Mouse (Mus musculus): Measurements from ENCODE around the gene Ssr2. TPM values are rescaled to one million over a fixed set of nuclear protein-coding genes. Genes with fewer than 3 reads are reported as not detected.

Gene Ssr2
- polyA plus RNA-seq, 1 experiment: 307 TPM

DNA sequence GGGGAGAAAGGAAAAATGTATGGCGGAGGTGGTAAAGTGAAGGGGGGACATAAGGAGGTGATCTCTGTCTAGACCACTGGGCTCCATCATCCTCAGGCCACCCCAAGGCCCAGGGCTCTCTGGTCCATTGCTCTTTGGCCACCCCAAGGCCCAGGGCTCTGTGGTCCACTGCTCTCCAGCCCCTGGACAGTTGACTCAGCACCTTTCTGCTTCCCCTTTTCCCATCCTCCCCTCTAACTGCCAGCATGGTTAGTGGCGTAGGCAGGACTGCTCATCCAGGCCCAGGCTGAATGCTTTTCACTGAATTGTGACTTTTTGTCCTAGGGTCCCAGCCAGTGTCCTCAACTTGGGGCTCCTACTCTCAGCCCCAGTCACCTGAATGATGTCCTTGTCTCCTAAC is 51.9 kb downstream of the Ssr2 start:
- H3K4me3 ChIP-seq (replicated peaks): peak overlapping the region; percentile 83
- no peak for TF ChIP-seq GATA1 (IDR thresholded peaks at IDR 0.05; ENCODE audit: borderline replicate concordance, low read length)
- TF ChIP-seq FLI1 (IDR thresholded peaks at IDR 0.05; ENCODE audit: low read length): no peak
- peaks cover 94% of the 10 kb centered on the region for H3K4me1 ChIP-seq
- no peaks in the 10 kb centered on the region for H3K27me3 ChIP-seq (replicated peaks)
- peaks cover 69% of the 10 kb centered on the region for H3K36me3 ChIP-seq (replicated peaks; ENCODE audit: low read length)
- H3K9me3 ChIP-seq: no peaks in the 10 kb centered on the region

DNA sequence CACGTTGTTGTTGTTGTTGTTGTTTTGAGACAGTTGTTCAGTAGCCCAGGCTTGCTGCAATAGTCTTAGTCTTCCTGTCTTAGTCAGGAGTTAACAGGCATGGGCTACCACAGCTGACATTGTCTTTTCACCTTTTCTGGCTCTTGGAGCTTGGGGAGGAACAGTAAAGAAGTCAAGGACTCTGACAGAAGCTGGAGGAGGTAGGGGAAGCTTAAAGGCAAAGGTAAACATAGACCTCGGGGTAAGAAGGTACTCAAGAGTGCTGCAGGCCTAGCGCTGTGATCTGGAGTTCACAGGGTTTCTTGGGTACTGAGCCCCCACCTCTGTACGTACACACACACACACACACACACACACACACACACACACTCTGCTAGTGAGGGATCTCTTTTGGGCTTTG is 53.1 kb downstream of the Ssr2 start:
- no peaks in the 10 kb centered on the region for H3K9me3 ChIP-seq
- peaks cover 99% of the 10 kb centered on the region for H3K4me1 ChIP-seq
- no peaks in the 10 kb centered on the region for H3K27me3 ChIP-seq (replicated peaks)
- TF ChIP-seq FLI1 (IDR thresholded peaks at IDR 0.05; ENCODE audit: low read length) (no peak), GATA1 (IDR thresholded peaks at IDR 0.05; ENCODE audit: borderline replicate concordance, low read length) (no peak)
- peaks cover 81% of the 10 kb centered on the region for H3K36me3 ChIP-seq (replicated peaks; ENCODE audit: low read length)
- H3K4me3 ChIP-seq (replicated peaks): peak overlapping the region; percentile 59

DNA sequence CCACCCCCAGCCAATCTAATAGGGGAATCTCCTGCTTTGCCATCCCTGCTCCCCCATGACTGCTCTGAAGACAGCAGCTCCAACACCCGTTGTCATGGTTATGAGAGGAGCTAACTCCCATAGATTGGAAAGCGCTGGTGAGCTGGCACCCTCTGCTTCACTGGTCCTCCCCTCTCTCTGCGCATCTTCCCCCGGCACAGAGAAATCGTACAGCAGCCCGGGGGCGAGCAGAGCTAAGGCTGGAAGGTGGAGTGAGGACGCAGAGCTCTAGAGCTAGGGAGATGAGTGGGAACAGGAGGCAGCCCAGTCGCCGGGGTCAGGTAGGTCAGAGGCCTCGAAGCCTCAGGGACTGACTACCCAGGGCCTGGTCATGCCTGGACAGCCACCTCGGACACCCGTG is 53.6 kb downstream of the Ssr2 start:
- Histone ChIP-seq H3K36me3 (replicated peaks; ENCODE audit: low read length) (peaks cover 86% of the 10 kb centered on the region), H3K4me1 (peaks cover 98% of the 10 kb centered on the region), H3K4me3 (replicated peaks) (peak overlapping the region; percentile 66), H3K27me3 (replicated peaks) (no peaks in the 10 kb centered on the region), H3K9me3 (no peaks in the 10 kb centered on the region)
- TF ChIP-seq FLI1 (IDR thresholded peaks at IDR 0.05; ENCODE audit: low read length): no peak
- no peak for TF ChIP-seq GATA1 (IDR thresholded peaks at IDR 0.05; ENCODE audit: borderline replicate concordance, low read length)

DNA sequence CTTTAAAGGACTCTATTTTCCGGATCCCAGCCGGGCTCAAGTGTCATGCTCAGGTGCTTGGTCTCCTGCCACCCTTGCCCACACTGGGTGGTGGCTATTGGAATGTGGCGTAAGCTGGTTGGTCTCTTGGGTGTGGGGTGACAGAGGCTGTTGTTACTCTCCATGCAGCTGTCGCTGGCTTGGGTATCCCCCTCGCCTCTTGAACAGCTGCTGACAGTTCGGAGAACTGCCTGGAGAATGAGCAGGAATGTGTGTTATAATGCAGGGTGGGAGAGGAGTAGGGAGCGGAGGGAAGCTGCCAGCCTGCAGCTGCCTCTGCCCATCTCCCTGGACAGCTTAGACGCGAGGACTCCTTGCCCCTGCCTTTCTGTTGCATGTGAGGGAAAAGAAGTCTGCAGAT is 54.3 kb downstream of the Ssr2 start:
- peak overlapping the region; percentile 86 for H3K4me3 ChIP-seq (replicated peaks)
- TF ChIP-seq FLI1 (IDR thresholded peaks at IDR 0.05; ENCODE audit: low read length) (no peak), GATA1 (IDR thresholded peaks at IDR 0.05; ENCODE audit: borderline replicate concordance, low read length) (no peak)
- no peaks in the 10 kb centered on the region for H3K27me3 ChIP-seq (replicated peaks)
- H3K9me3 ChIP-seq: no peaks in the 10 kb centered on the region
- H3K36me3 ChIP-seq (replicated peaks; ENCODE audit: low read length): peaks cover 89% of the 10 kb centered on the region
- H3K4me1 ChIP-seq: peaks cover 98% of the 10 kb centered on the region

DNA sequence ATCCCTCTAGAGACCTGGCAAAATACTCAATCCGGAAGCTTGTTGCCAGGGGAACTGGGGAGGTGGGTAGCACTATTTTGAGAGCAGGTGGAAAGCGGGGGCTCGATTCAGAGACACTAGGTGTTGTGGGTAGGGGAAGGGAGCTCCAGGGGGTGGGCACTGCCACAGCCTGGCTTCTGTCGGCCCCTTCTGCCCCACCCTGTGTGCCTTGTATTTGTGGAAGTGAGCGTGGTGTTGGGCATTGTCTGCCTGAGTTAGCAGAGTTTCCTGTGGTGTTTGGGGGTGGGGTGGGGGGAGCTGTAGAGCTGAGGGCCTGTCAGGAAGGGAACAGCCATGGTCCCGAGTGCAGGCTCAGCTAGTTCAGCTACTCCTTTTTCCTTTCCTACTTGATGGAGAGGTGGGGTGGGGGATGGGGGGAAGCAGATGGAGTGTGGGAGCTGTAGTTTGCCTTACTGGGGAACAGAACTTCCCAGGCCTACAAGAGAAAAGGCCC is 55.2 kb downstream of the Ssr2 start:
- Histone ChIP-seq H3K9me3 (no peaks in the 10 kb centered on the region), H3K4me1 (peaks cover 98% of the 10 kb centered on the region), H3K27me3 (replicated peaks) (no peaks in the 10 kb centered on the region), H3K4me3 (replicated peaks) (peak overlapping the region; percentile 86), H3K36me3 (replicated peaks; ENCODE audit: low read length) (peaks cover 90% of the 10 kb centered on the region)
- TF ChIP-seq FLI1 (IDR thresholded peaks at IDR 0.05; ENCODE audit: low read length) (no peak), GATA1 (IDR thresholded peaks at IDR 0.05; ENCODE audit: borderline replicate concordance, low read length) (no peak)

DNA sequence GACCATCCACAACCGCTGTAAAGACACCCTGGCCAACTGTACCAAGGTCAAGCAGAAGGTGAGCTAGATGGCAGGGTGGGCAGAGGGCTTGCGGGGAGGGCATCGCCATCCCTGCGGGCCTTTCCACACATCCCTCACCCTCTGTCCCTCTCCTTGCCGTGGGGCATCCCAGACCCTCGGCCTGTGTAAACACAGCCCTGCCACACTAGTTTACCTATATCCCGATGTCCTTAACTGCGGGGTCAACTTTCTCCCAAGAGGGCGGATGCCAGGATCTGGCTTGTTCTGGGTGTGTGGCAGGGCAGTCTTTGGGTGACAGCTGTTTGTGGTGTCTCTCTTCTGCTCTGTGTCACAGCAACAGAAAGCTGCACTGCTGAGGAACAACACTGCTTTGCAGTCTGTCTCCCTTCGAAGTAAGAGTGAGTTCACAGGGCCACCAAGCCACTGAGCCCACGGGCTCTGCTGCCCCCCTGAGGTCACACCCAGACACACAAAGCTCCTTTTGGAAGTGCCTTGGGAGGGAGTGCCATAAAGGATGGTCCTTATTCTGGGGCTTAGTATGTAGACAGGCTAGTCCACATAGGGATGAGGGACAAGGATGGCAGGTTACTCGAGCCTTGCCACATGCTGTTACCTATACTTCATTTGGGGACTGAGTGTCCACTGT is 56.4 kb downstream of the Ssr2 start:
- Histone ChIP-seq H3K4me1 (peaks cover 91% of the 10 kb centered on the region), H3K36me3 (replicated peaks; ENCODE audit: low read length) (peaks cover 94% of the 10 kb centered on the region), H3K27me3 (replicated peaks) (no peaks in the 10 kb centered on the region), H3K9me3 (no peaks in the 10 kb centered on the region), H3K4me3 (replicated peaks) (peak overlapping the region; percentile 86)
- no peak for TF ChIP-seq GATA1 (IDR thresholded peaks at IDR 0.05; ENCODE audit: borderline replicate concordance, low read length)
- TF ChIP-seq FLI1 (IDR thresholded peaks at IDR 0.05; ENCODE audit: low read length): no peak

DNA sequence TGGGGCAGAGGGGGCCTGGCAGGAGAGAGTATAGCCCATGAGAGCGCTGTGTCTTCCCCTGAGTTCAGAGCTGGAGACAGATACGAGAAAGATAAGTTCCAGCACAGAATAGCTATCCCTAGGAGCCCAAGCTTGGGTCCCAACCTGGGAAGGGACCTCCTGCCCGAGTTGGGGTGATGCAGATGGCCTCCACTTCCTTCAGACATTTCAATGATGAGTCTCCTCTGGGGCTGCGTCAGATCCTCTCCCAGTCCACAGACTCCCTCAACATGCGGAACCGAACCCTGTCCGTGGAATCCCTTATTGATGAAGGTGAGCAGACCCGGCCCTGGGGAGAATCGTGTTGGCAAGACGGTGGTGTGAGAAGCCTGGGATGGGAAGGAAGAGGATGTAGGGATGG is 57.4 kb downstream of the Ssr2 start:
- peaks cover 81% of the 10 kb centered on the region for H3K4me1 ChIP-seq

DNA sequence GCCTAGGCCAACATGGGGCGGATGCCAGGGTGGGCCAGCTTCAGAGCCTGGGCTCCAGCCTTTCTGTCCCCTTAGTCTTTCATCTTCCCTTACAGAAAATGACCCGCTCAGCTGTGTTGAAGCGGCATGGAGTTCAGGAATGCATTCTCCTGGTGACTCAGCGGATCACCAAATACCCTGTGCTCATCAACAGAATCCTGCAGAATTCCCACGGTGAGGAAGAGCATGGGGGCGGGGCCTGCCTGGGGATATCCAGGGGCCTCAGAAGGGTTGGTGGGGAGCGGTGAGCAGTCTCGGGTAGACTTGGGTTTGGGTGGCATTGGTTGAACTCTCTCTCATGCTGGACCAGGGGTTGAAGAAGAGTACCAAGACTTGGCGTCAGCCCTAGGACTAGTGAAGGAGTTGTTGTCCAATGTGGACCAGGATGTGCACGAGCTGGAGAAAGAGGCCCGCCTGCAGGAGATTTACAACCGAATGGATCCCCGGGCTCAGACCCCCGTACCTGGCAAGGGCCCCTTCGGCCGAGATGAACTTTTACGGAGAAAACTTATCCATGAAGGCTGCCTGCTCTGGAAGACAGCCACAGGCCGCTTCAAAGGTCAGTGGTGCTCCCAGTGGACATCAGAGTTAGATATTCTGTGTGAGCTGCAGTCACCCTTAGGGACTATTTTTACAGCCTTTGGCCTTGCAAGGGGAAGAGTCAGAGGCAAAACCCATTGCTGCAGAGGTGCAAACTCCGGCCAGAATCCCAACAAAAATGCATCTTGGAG is 60.0 kb downstream of the Ssr2 start:
- Histone ChIP-seq H3K4me3 (replicated peaks) (no peak overlapping the region), H3K9me3 (no peaks in the 10 kb centered on the region), H3K36me3 (replicated peaks; ENCODE audit: low read length) (peaks cover 97% of the 10 kb centered on the region), H3K27me3 (replicated peaks) (no peaks in the 10 kb centered on the region), H3K4me1 (peaks cover 60% of the 10 kb centered on the region)
- TF ChIP-seq GATA1 (IDR thresholded peaks at IDR 0.05; ENCODE audit: borderline replicate concordance, low read length) (no peak), FLI1 (IDR thresholded peaks at IDR 0.05; ENCODE audit: low read length) (no peak)

More for the DNA sequence above, 57.4 kb downstream of the Ssr2 start:
- no peak for TF ChIP-seq FLI1 (IDR thresholded peaks at IDR 0.05; ENCODE audit: low read length)
- no peak for TF ChIP-seq GATA1 (IDR thresholded peaks at IDR 0.05; ENCODE audit: borderline replicate concordance, low read length)
- Histone ChIP-seq H3K4me3 (replicated peaks) (no peak overlapping the region), H3K27me3 (replicated peaks) (no peaks in the 10 kb centered on the region), H3K36me3 (replicated peaks; ENCODE audit: low read length) (peaks cover 97% of the 10 kb centered on the region), H3K9me3 (no peaks in the 10 kb centered on the region)

GRCm38 (mm10) chr3:88636555-88636986 is 60.9 kb downstream of the Ssr2 start:
- H3K4me1 ChIP-seq: peaks cover 52% of the 10 kb centered on the region
- no peaks in the 10 kb centered on the region for H3K27me3 ChIP-seq (replicated peaks)
- H3K4me3 ChIP-seq (replicated peaks): no peak overlapping the region
- no peaks in the 10 kb centered on the region for H3K9me3 ChIP-seq
- peaks cover 95% of the 10 kb centered on the region for H3K36me3 ChIP-seq (replicated peaks; ENCODE audit: low read length)
- TF ChIP-seq FLI1 (IDR thresholded peaks at IDR 0.05; ENCODE audit: low read length): no peak

- TF ChIP-seq FLI1 (IDR thresholded peaks at IDR 0.05; ENCODE audit: low read length): no peak
- TF ChIP-seq GATA1 (IDR thresholded peaks at IDR 0.05; ENCODE audit: borderline replicate concordance, low read length): no peak
- Histone ChIP-seq H3K4me3 (replicated peaks) (no peak overlapping the region), H3K4me1 (peaks cover 46% of the 10 kb centered on the region), H3K27me3 (replicated peaks) (no peaks in the 10 kb centered on the region), H3K9me3 (no peaks in the 10 kb centered on the region), H3K36me3 (replicated peaks; ENCODE audit: low read length) (peaks cover 95% of the 10 kb centered on the region)
Measured at GRCm38 (mm10) chr3:88637134-88637533, 61.5 kb downstream of the Ssr2 start.

Other genes starting within 250 kb of the Ssr2 start
- 2.3 TPM in 1 of 2 replicates, not detected in the other for gene Tmem79, start 239.7 kb upstream of the Ssr2 start, polyA plus RNA-seq (2012; ENCODE audit: insufficient read depth, low replicate concordance)
- 39.8 and 77.9 TPM in 2 replicates for gene Smg5, start 239.6 kb upstream of the Ssr2 start, polyA plus RNA-seq (2012; ENCODE audit: insufficient read depth, low replicate concordance)
- gene Paqr6, start 211.3 kb upstream of the Ssr2 start, polyA plus RNA-seq (2012; ENCODE audit: insufficient read depth, low replicate concordance): not detected in 2 replicates
- gene Bglap3, start 203.1 kb upstream of the Ssr2 start, polyA plus RNA-seq (2012; ENCODE audit: insufficient read depth, low replicate concordance): not detected in 2 replicates
- gene Bglap2, start 197.2 kb upstream of the Ssr2 start, polyA plus RNA-seq (2012; ENCODE audit: insufficient read depth, low replicate concordance): not detected in 2 replicates
- not detected in 2 replicates for gene Bglap, start 191.4 kb upstream of the Ssr2 start, polyA plus RNA-seq (2012; ENCODE audit: insufficient read depth, low replicate concordance)
- gene Pmf1, start 165.5 kb upstream of the Ssr2 start, polyA plus RNA-seq (2012; ENCODE audit: insufficient read depth, low replicate concordance): 73.6 and 114 TPM in 2 replicates
- gene Slc25a44, start 150.7 kb upstream of the Ssr2 start, polyA plus RNA-seq (2012; ENCODE audit: insufficient read depth, low replicate concordance): 6.7 and 7.2 TPM in 2 replicates
- gene Sema4a, start 114.7 kb upstream of the Ssr2 start, polyA plus RNA-seq (2012; ENCODE audit: insufficient read depth, low replicate concordance): 8.4 and 26.0 TPM in 2 replicates
- 607 and 1,158 TPM in 2 replicates for gene Lmna, start 65.9 kb upstream of the Ssr2 start, polyA plus RNA-seq (2012; ENCODE audit: insufficient read depth, low replicate concordance)
- gene Mex3a, start 43.5 kb upstream of the Ssr2 start, polyA plus RNA-seq (2012; ENCODE audit: insufficient read depth, low replicate concordance): 0.83 and 1.6 TPM in 2 replicates
- gene Rab25, start 27.6 kb upstream of the Ssr2 start, polyA plus RNA-seq (2012; ENCODE audit: insufficient read depth, low replicate concordance): 0.51 TPM in 1 of 2 replicates, not detected in the other
- gene Lamtor2, start 22.8 kb upstream of the Ssr2 start, polyA plus RNA-seq (2012; ENCODE audit: insufficient read depth, low replicate concordance): 18.1 and 152 TPM in 2 replicates
- 26.1 and 51.5 TPM in 2 replicates for gene Ubqln4, start 22.1 kb upstream of the Ssr2 start, polyA plus RNA-seq (2012; ENCODE audit: insufficient read depth, low replicate concordance)
- 302 and 446 TPM in 2 replicates for gene Arhgef2, start 30.1 kb downstream of the Ssr2 start, polyA plus RNA-seq (2012; ENCODE audit: insufficient read depth, low replicate concordance)
- gene Rxfp4, start 77.3 kb downstream of the Ssr2 start, polyA plus RNA-seq (2012; ENCODE audit: insufficient read depth, low replicate concordance): not detected in 2 replicates
- gene Khdc4, start 109.9 kb downstream of the Ssr2 start, polyA plus RNA-seq (2012; ENCODE audit: insufficient read depth, low replicate concordance): 5.5 and 6.0 TPM in 2 replicates
- gene Rit1, start 141.0 kb downstream of the Ssr2 start, polyA plus RNA-seq (2012; ENCODE audit: insufficient read depth, low replicate concordance): 30.4 and 71.5 TPM in 2 replicates
- gene Syt11, start 199.3 kb downstream of the Ssr2 start, polyA plus RNA-seq (2012; ENCODE audit: insufficient read depth, low replicate concordance): 10.9 and 16.6 TPM in 2 replicates

All from megakaryocyte, embryonic 14.5 days (primary cell).